Mouse (Mus musculus): ENCODE measurements at regions not wholly inside any gene's neighbourhood (a gene's known extent, or its start where the extent isn't known, plus 50 kb on each side); places are given as distances from the start of the nearest gene placed in this dataset.

- peak; percentile 19 for DNase-seq (ENCODE audit: low spot score)
Observed at GRCm38 (mm10) chr15:18685439-18685838, 133.3 kb upstream of the Cdh10 start.

- no peak for DNase-seq (ENCODE audit: low spot score)
Observed at GRCm38 (mm10) chr15:18696680-18697284, 122.0 kb upstream of the Cdh10 start.

GRCm38 (mm10) chr15:18744266-18744665 is 74.5 kb upstream of the Cdh10 start:
- DNase-seq (ENCODE audit: low spot score) = no peak

GRCm38 (mm10) chr15:18748574-18749246 is 70.0 kb upstream of the Cdh10 start:
- peak; percentile 29 for DNase-seq (ENCODE audit: low spot score)

Measured in left cerebral cortex, adult 11 months (tissue).